Mouse (Mus musculus) G1E-ER4 (cell line): Measurements from ENCODE around the gene Stx11. TPM values are rescaled to one million over a fixed set of nuclear protein-coding genes. Genes with fewer than 3 reads are reported as not detected.
A peak's percentile ranks its signal among the peaks of the same experiment; 100 is the strongest.

Experiments
- GATA1 ChIP-seq: IDR thresholded peaks from one replicate; pipeline ENCODE4 v1.8.0; 2012; ENCODE audit warnings: low read length, inconsistent platforms
- polyA plus RNA-seq: library from polyadenylated mRNA; stranded (reverse); fragments of >175 nt; gene quantifications from 2 replicates; pipeline ENCODE4 v1.2.3, GENCODE M21; 2012

Gene Stx11
- polyA plus RNA-seq, 1 experiment, result 18.4 TPM

GRCm38 (mm10) chr10:12930351-12930905 lies 33.7 kb downstream of the Stx11 start:
- no peak for TF ChIP-seq GATA1

DNA sequence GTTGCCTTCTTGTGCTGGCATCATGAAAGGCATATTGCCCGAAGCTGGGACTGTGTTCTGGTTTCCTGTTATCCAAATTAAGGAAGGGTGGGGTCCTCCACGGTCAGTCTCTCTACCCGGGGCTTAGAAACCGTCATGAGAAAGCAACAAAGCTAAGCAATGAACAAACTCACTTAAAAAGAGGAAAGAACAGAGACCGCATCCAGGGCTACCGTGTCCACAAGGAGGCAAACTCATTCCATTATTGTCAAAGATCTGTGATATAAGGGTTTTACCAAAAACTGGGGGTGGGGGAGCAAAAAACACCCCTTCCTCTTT lies 34.3 kb downstream of the Stx11 start:
- no peak for TF ChIP-seq GATA1

- TF ChIP-seq GATA1, result no peak
These were observed 34.8 kb downstream of the Stx11 start for GRCm38 (mm10) chr10:12929149-12929856.

DNA sequence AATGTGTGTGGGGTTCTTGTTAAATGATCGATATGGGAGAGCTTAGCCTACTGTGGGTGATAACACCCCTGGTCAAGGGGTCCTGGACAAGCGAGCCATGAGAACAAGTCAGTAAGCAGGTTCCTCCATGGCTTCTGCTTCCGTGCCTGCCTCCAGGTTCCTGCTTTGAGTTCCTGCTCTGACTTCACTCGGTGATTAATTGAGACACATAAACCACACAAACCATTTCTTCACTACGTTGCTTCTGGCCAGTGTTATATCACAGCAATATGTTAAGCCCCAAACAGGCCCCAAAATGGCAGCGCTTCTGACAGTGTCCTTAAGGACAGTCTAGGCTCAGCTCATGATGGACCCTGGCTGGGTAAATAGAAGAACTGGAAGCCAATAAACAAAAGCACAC lies 35.9 kb downstream of the Stx11 start:
- TF ChIP-seq GATA1, result no peak

DNA sequence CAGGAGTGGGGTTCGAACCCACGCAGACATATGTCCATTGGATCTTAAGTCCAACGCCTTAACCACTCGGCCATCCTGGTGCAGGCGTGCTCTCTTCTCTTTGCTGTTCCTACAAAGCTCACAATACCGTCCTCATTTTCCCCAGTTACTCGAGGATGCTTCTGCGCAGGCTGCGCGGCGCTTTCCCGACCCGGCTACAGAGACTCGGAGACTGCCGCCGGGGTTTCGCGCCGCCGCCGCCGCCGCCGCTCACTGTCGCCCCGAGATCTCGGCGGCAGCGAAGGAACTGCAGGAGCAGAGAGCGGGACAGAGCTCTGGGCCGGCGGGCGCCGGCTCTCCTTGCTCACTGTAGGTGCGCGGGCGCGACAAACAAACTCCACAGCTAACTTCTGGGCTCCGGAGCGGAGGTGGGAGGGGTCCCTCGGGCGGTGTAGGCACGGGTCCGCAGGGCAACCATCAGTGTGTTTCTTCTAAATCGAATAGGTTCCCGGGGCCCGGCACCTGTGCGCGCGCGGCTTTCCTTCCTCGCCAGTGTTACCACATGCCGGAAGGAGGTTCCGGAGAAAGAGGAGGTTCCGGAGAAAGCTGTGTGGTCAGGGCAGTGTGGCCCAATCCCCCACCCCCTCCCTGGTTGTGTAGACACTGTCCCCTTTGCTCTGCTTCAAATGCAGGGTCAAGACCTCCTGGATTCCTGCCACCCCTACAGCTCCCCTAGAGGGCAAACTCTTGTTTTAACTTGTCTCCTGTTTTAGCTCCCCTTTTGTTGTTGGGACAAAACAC lies 41.3 kb downstream of the Stx11 start:
- TF ChIP-seq GATA1, result no peak

GRCm38 (mm10) chr10:12922077-12922573 lies 42.0 kb downstream of the Stx11 start:
- no peak for TF ChIP-seq GATA1

- peak; percentile 14 for TF ChIP-seq GATA1
These were observed 42.5 kb downstream of the Stx11 start for GRCm38 (mm10) chr10:12921551-12922040.

- no peak for TF ChIP-seq GATA1
These were observed 44.8 kb downstream of the Stx11 start for GRCm38 (mm10) chr10:12919287-12919686.

DNA sequence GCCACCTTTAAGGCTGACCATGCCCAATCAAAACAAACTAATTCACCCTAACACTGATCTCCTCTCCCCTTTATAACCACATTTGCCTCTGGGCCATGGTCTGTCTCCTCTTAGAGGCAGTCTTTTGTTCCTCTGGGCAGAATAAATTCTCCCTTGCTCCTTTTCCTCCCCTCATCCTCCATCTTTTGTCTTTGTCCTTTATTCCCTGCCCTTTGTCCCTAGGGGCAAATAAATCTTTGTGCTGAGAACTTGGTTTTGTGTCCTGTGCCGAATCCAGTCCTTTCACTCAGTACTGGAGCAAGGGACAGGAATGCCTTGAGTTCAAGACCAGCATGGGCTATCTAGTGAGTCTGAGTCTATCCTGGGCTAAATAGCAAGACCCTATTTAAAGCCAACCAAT lies 46.5 kb downstream of the Stx11 start:
- TF ChIP-seq GATA1, result no peak

- no peak for TF ChIP-seq GATA1
These were observed 47.7 kb downstream of the Stx11 start for GRCm38 (mm10) chr10:12916376-12916775.

DNA sequence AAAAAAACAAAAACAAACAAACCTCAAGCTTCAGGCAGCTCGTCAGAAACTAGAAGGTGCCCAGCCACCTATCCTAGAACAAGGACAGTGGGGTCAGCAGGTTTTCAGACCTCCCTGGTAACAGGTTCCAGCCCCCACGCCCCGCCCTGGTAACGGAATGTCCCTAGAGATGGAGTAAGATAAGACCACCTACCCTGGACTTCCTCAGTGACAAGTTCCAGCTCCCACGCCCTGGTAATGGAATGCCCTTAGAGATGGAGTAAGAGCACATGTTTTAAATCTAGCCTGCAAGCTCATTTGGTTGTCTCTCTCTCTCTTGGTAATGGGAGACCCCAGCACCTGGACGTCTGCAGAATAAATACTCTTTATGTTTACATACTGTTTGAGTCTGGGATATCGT lies 48.3 kb downstream of the Stx11 start:
- no peak for TF ChIP-seq GATA1

DNA sequence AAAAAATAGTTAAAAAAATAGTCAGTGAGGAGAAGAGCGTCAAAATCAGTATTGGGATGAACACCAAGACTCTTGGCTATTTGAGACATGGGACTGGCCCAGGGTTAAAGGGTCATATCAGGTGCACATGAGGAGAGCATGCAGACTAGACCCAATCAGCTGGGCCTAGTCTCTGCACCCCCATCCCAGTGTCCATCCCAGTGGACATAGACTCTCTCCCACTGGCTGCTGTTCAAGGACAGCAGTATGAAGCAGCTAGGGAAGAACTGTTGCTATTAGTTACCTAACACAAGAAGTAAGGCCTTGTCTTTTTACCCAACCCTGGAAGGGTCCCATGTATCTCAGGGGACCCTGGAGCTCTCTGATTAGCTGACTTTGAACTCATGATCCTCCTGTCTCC lies 49.9 kb downstream of the Stx11 start:
- TF ChIP-seq GATA1, result no peak

- TF ChIP-seq GATA1, result no peak
These were observed 52.0 kb downstream of the Stx11 start for GRCm38 (mm10) chr10:12911981-12912530.

GRCm38 (mm10) chr10:12911451-12911850 lies 52.6 kb downstream of the Stx11 start:
- no peak for TF ChIP-seq GATA1

DNA sequence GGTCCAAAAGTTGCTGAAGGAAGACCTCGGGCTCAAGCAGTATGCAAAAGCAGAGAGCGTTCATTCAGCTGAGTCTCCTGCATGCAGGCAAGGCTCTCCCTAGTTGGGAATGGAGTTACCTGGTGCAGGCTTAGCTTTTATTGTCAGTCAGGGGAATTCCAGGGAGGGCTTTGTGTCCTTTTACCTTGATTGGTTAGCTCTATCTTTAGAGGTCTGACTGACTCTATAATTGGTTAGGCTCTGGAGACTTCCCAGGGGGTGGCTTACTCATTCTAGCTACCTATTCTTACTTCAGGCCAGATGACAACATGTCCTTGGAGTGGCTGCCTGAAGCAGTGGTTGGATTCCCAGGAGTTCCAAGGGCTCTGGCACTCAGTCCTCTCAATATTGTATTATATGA lies 54.2 kb downstream of the Stx11 start:
- no peak for TF ChIP-seq GATA1

DNA sequence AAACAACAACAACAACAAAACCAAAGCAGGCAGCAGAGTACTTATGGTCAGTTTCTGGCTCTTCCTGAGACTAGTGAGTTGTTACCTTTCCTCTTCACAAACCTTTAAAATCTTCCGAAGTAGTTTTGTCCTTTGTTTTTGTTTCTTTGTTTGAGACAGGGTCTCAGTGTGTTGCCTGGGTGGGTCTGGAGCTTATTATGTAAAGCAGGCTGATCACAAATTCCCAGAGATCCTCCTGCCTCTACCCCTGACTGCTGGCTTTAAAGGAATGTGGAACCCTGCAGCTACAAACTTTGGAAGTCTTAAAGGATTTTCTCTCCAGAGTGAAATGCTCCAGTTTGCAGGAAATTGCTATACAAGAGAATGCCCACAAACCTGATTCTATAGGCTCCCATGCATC lies 54.9 kb downstream of the Stx11 start:
- no peak for TF ChIP-seq GATA1
